Mouse (Mus musculus): ENCODE data around the gene Xirp1. TPM values are rescaled to one million over a fixed set of nuclear protein-coding genes. Genes with fewer than 3 reads are reported as not detected.

Gene Xirp1
- polyA plus RNA-seq, 1 experiment from 2014 or later = 38.2 TPM

GRCm38 (mm10) chr9:119991310-119991709 lies 32.1 kb downstream of the Xirp1 start:
- Histone ChIP-seq H3K9ac (ENCODE audit: low read depth, low read length) (no peak overlapping the region), H3K4me1 (ENCODE audit: control insufficient read depth, insufficient read depth, low read length) (no peaks in the 10 kb centered on the region), H3K4me3 (ENCODE audit: low read depth, low read length) (no peak overlapping the region), H3K4me2 (no peak overlapping the region), H3K36me3 (ENCODE audit: control insufficient read depth, insufficient read depth, low read length) (no peaks in the 10 kb centered on the region), H3K9me3 (replicated peaks; ENCODE audit: control insufficient read depth, low read length) (no peaks in the 10 kb centered on the region), H3K27me3 (ENCODE audit: control insufficient read depth, insufficient read depth, low read length) (no peaks in the 10 kb centered on the region), H3K27ac (ENCODE audit: low read depth, low read length) (no peak overlapping the region)
- WGBS (ENCODE audit: insufficient replicate concordance) = 21% methylated on average over 5 of the region's 5 CpGs
- no peak for ATAC-seq (replicated peaks; ENCODE audit: insufficient number of reproducible peaks, low FRiP score, low TSS enrichment)

GRCm38 (mm10) chr9:119988304-119988703 lies 35.1 kb downstream of the Xirp1 start:
- H3K9ac ChIP-seq (ENCODE audit: low read depth, low read length) = no peak overlapping the region
- no peak overlapping the region for H3K4me2 ChIP-seq
- H3K4me3 ChIP-seq (ENCODE audit: low read depth, low read length) = no peak overlapping the region
- H3K36me3 ChIP-seq (ENCODE audit: control insufficient read depth, insufficient read depth, low read length) = no peaks in the 10 kb centered on the region
- H3K9me3 ChIP-seq (replicated peaks; ENCODE audit: control insufficient read depth, low read length) = no peaks in the 10 kb centered on the region
- H3K27ac ChIP-seq (ENCODE audit: low read depth, low read length) = no peak overlapping the region
- 44% methylated on average over 7 of the region's 7 CpGs for WGBS (ENCODE audit: insufficient replicate concordance)
- H3K4me1 ChIP-seq (ENCODE audit: control insufficient read depth, insufficient read depth, low read length) = peaks cover 10% of the 10 kb centered on the region
- H3K27me3 ChIP-seq (ENCODE audit: control insufficient read depth, insufficient read depth, low read length) = no peaks in the 10 kb centered on the region
- no peak for ATAC-seq (replicated peaks; ENCODE audit: insufficient number of reproducible peaks, low FRiP score, low TSS enrichment)

- no peak for ATAC-seq (replicated peaks; ENCODE audit: insufficient number of reproducible peaks, low FRiP score, low TSS enrichment)
- Histone ChIP-seq H3K36me3 (ENCODE audit: control insufficient read depth, insufficient read depth, low read length) (no peaks in the 10 kb centered on the region), H3K4me2 (no peak overlapping the region), H3K4me3 (ENCODE audit: low read depth, low read length) (no peak overlapping the region), H3K9me3 (replicated peaks; ENCODE audit: control insufficient read depth, low read length) (no peaks in the 10 kb centered on the region), H3K27ac (ENCODE audit: low read depth, low read length) (no peak overlapping the region), H3K4me1 (ENCODE audit: control insufficient read depth, insufficient read depth, low read length) (peaks cover 29% of the 10 kb centered on the region), H3K9ac (ENCODE audit: low read depth, low read length) (no peak overlapping the region), H3K27me3 (ENCODE audit: control insufficient read depth, insufficient read depth, low read length) (no peaks in the 10 kb centered on the region)
- 77% methylated on average over 10 of the region's 10 CpGs for WGBS (ENCODE audit: insufficient replicate concordance)
Observed at GRCm38 (mm10) chr9:119985881-119986574, 37.4 kb downstream of the Xirp1 start.

- Histone ChIP-seq H3K27me3 (ENCODE audit: control insufficient read depth, insufficient read depth, low read length) (no peaks in the 10 kb centered on the region), H3K4me3 (ENCODE audit: low read depth, low read length) (peak within 1 kb of the TSS; percentile 75), H3K4me1 (ENCODE audit: control insufficient read depth, insufficient read depth, low read length) (peaks cover 43% of the 10 kb centered on the region), H3K4me2 (peak within 1 kb of the TSS; percentile 95), H3K36me3 (ENCODE audit: control insufficient read depth, insufficient read depth, low read length) (no peaks in the 10 kb centered on the region), H3K27ac (ENCODE audit: low read depth, low read length) (peak within 1 kb of the TSS; percentile 98), H3K9ac (ENCODE audit: low read depth, low read length) (peak within 1 kb of the TSS; percentile 84), H3K9me3 (replicated peaks; ENCODE audit: control insufficient read depth, low read length) (no peaks in the 10 kb centered on the region)
- no peak for ATAC-seq (replicated peaks; ENCODE audit: insufficient number of reproducible peaks, low FRiP score, low TSS enrichment)
- WGBS (ENCODE audit: insufficient replicate concordance) = 6% methylated on average over 14 of the region's 14 CpGs
Observed at GRCm38 (mm10) chr9:119984536-119985011, 38.8 kb downstream of the Xirp1 start, which contains the start of gene Csrnp1. Gene Csrnp1, minus strand, starts transcription at chr9:119984658.

- WGBS (ENCODE audit: insufficient replicate concordance) = 1% methylated on average over 66 of the region's 79 CpGs
- H3K4me1 ChIP-seq (ENCODE audit: control insufficient read depth, insufficient read depth, low read length) = peaks cover 50% of the 10 kb centered on the region
Observed at GRCm38 (mm10) chr9:119983585-119984535, 39.5 kb downstream of the Xirp1 start.

GRCm38 (mm10) chr9:119982956-119983551 lies 40.3 kb downstream of the Xirp1 start:
- WGBS (ENCODE audit: insufficient replicate concordance) = under 1% methylated on average over 45 of the region's 48 CpGs
- Histone ChIP-seq H3K27me3 (ENCODE audit: control insufficient read depth, insufficient read depth, low read length) (no peaks in the 10 kb centered on the region), H3K27ac (ENCODE audit: low read depth, low read length) (peak overlapping the region; percentile 98), H3K9me3 (replicated peaks; ENCODE audit: control insufficient read depth, low read length) (no peaks in the 10 kb centered on the region), H3K9ac (ENCODE audit: low read depth, low read length) (peak overlapping the region; percentile 84), H3K4me2 (peak overlapping the region; percentile 95), H3K36me3 (ENCODE audit: control insufficient read depth, insufficient read depth, low read length) (no peaks in the 10 kb centered on the region), H3K4me1 (ENCODE audit: control insufficient read depth, insufficient read depth, low read length) (peaks cover 58% of the 10 kb centered on the region), H3K4me3 (ENCODE audit: low read depth, low read length) (peak overlapping the region; percentile 75)
- peak; percentile 27; the same call in 1 of the 2 replicates for ATAC-seq (replicated peaks; ENCODE audit: insufficient number of reproducible peaks, low FRiP score, low TSS enrichment)

More at GRCm38 (mm10) chr9:119983585-119984535, 39.5 kb downstream of the Xirp1 start:
- peak; percentile 83 for ATAC-seq (replicated peaks; ENCODE audit: insufficient number of reproducible peaks, low FRiP score, low TSS enrichment)
- no peaks in the 10 kb centered on the region for H3K27me3 ChIP-seq (ENCODE audit: control insufficient read depth, insufficient read depth, low read length)
- peak overlapping the region; percentile 98 for H3K27ac ChIP-seq (ENCODE audit: low read depth, low read length)
- peak overlapping the region; percentile 84 for H3K9ac ChIP-seq (ENCODE audit: low read depth, low read length)
- no peaks in the 10 kb centered on the region for H3K9me3 ChIP-seq (replicated peaks; ENCODE audit: control insufficient read depth, low read length)
- H3K36me3 ChIP-seq (ENCODE audit: control insufficient read depth, insufficient read depth, low read length) = no peaks in the 10 kb centered on the region
- H3K4me3 ChIP-seq (ENCODE audit: low read depth, low read length) = peak overlapping the region; percentile 75
- peak overlapping the region; percentile 95 for H3K4me2 ChIP-seq

- H3K9me3 ChIP-seq (replicated peaks; ENCODE audit: control insufficient read depth, low read length) = no peaks in the 10 kb centered on the region
- peak overlapping the region; percentile 75 for H3K4me3 ChIP-seq (ENCODE audit: low read depth, low read length)
- peak; percentile 56 for ATAC-seq (replicated peaks; ENCODE audit: insufficient number of reproducible peaks, low FRiP score, low TSS enrichment)
- H3K9ac ChIP-seq (ENCODE audit: low read depth, low read length) = peak overlapping the region; percentile 84
- WGBS (ENCODE audit: insufficient replicate concordance) = 1% methylated on average over 11 of the region's 11 CpGs
- no peaks in the 10 kb centered on the region for H3K27me3 ChIP-seq (ENCODE audit: control insufficient read depth, insufficient read depth, low read length)
- H3K36me3 ChIP-seq (ENCODE audit: control insufficient read depth, insufficient read depth, low read length) = no peaks in the 10 kb centered on the region
- H3K4me1 ChIP-seq (ENCODE audit: control insufficient read depth, insufficient read depth, low read length) = peaks cover 65% of the 10 kb centered on the region
- H3K4me2 ChIP-seq = peak overlapping the region; percentile 95
- H3K27ac ChIP-seq (ENCODE audit: low read depth, low read length) = peak overlapping the region; percentile 98
Observed at GRCm38 (mm10) chr9:119982241-119982811, 41.1 kb downstream of the Xirp1 start.
